Mouse (Mus musculus): Measurements from ENCODE around the gene Irak1bp1. TPM values are rescaled to one million over a fixed set of nuclear protein-coding genes. Genes with fewer than 3 reads are reported as not detected.

Gene Irak1bp1
- total RNA-seq (2023) = 0.59 TPM

GRCm38 (mm10) chr9:82829007-82829689 is at the start of gene Irak1bp1:
TSS of gene Irak1bp1 (plus strand) at chr9:82829540.

Other genes with a start within 250 kb of the Irak1bp1 start
- 162 TPM for gene Phip, start 146.0 kb downstream of the Irak1bp1 start, total RNA-seq (2023)